Comparison of ENCODE assay signal across 18 mouse cellular contexts in the genomic region with DNA sequence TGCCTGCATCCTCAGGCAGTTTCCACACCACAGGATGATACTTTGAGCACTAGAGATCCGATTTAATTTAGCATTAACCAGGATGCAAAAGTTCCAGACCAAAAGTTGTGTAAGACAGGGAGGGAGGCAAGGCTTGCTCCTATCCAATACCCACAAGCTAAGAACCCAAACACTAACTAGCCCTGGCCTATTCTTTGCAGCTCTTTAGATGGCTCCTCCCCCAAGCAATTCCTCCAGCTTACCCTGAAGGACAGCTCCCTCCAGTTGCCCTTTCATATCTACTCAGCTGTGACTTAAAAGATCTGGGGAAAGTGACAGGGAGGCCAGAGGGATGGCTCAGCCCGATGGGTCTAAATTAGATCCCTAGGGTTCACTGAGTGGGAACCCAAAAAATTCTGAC. TPM values are rescaled to one million over a fixed set of nuclear protein-coding genes. Genes with fewer than 3 reads are reported as not detected.
A peak's percentile ranks its signal among the peaks of the same experiment; 100 is the strongest.
DNase-seq lines count a peak whose midpoint lies in the region; ATAC-seq lines count a peak whose summit lies in the region.
"Had no signal": no experiment of that assay in that cellular context is flagged by ENCODE, and none has a peak within 500 bp of the region (broad histone marks: within the 10 kb centered on the region; RNA-seq: fewer than 3 reads in every experiment).

No protein-coding gene starts in this region.

- H3K4me1 ChIP-seq in heart, embryonic 13.5 days: peaks cover 79% of the 10 kb centered on the region
- peaks cover 52% of the 10 kb centered on the region for H3K4me1 ChIP-seq in kidney, embryonic 16.5 days (ENCODE audit: insufficient read depth, low read length)
- H3K4me1 ChIP-seq in hindbrain, embryonic 11.5 days (replicated peaks; ENCODE audit: control insufficient read depth, insufficient read depth, low read length): no peaks in the 10 kb centered on the region; the same call in 1 of the 2 replicates

- no peak for ATAC-seq in heart, embryonic 13.5 days (ENCODE audit: extremely low read depth, insufficient number of reproducible peaks, low FRiP score, low TSS enrichment)
- ATAC-seq in kidney, embryonic 16.5 days (ENCODE audit: low FRiP score, low TSS enrichment): peak; percentile 58
- no peak for ATAC-seq in megakaryocyte, adult 5-6 weeks (ENCODE audit: poor library complexity, severe bottlenecking)
- no peak for ATAC-seq in hindbrain, embryonic 11.5 days (ENCODE audit: low FRiP score)
- ATAC-seq: forebrain, embryonic 13.5 days; midbrain, embryonic 13.5 days had no signal

- H3K9ac ChIP-seq in heart, embryonic 13.5 days: peak overlapping the region; percentile 25; the same call in 1 of the 2 replicates
- no peak overlapping the region for H3K9ac ChIP-seq in kidney, embryonic 16.5 days (replicated peaks; ENCODE audit: low read length)
- H3K9ac ChIP-seq in hindbrain, embryonic 11.5 days (ENCODE audit: low read depth, low read length): no peak overlapping the region
- H3K9ac ChIP-seq: forebrain, embryonic 13.5 days; midbrain, embryonic 13.5 days; stomach, embryonic 15.5 days had no signal

- 52% methylated on average over 2 of the region's 2 CpGs for WGBS in heart, embryonic 13.5 days
- 45% methylated on average over 2 of the region's 2 CpGs for WGBS in kidney, embryonic 16.5 days
- WGBS in hindbrain, embryonic 11.5 days: 40% methylated on average over 2 of the region's 2 CpGs

- peak overlapping the region; percentile 42 for H3K27ac ChIP-seq in heart, embryonic 13.5 days (replicated peaks)
- H3K27ac ChIP-seq in kidney, embryonic 16.5 days (ENCODE audit: low read length): 0 out of 2 replicates have a peak overlapping the region, but pooled peaks have one; percentile 27
- no peak overlapping the region for H3K27ac ChIP-seq in hindbrain, embryonic 11.5 days (ENCODE audit: low read depth, low read length)
- H3K27ac ChIP-seq: forebrain, embryonic 13.5 days; midbrain, embryonic 13.5 days; stomach, embryonic 15.5 days had no signal

- H3K4me2 ChIP-seq in heart, embryonic 13.5 days: 0 out of 2 replicates have a peak overlapping the region, but pooled peaks have one; percentile 3
- H3K4me2 ChIP-seq in kidney, embryonic 16.5 days (replicated peaks; ENCODE audit: low read depth, low read length): no peak overlapping the region
- H3K4me2 ChIP-seq in hindbrain, embryonic 11.5 days (replicated peaks; ENCODE audit: low read depth, low read length): no peak overlapping the region
- H3K4me2 ChIP-seq: forebrain, embryonic 13.5 days; midbrain, embryonic 13.5 days; stomach, embryonic 15.5 days had no signal

- H3K36me3 ChIP-seq in heart, embryonic 13.5 days: peaks cover 70% of the 10 kb centered on the region
- H3K36me3 ChIP-seq in kidney, embryonic 16.5 days (ENCODE audit: insufficient read depth, low read length): peaks cover 33% of the 10 kb centered on the region
- H3K36me3 ChIP-seq in hindbrain, embryonic 11.5 days (ENCODE audit: control insufficient read depth, insufficient read depth, low read length): 0 out of 2 replicates have a peak, but pooled peaks cover 4% of the 10 kb centered on the region

- H3K9me3 ChIP-seq in heart, embryonic 13.5 days: no peaks in the 10 kb centered on the region
- no peaks in the 10 kb centered on the region for H3K9me3 ChIP-seq in kidney, embryonic 16.5 days (ENCODE audit: low read length)
- no peaks in the 10 kb centered on the region for H3K9me3 ChIP-seq in hindbrain, embryonic 11.5 days (ENCODE audit: control insufficient read depth, low read length)
- H3K9me3 ChIP-seq: forebrain, embryonic 13.5 days; G1E; midbrain, embryonic 13.5 days; stomach, embryonic 15.5 days had no signal

- no peaks in the 10 kb centered on the region for H3K27me3 ChIP-seq in heart, embryonic 13.5 days (replicated peaks)
- H3K27me3 ChIP-seq in kidney, embryonic 16.5 days (ENCODE audit: insufficient read depth, low read length): no peaks in the 10 kb centered on the region
- H3K27me3 ChIP-seq in hindbrain, embryonic 11.5 days (ENCODE audit: control insufficient read depth, insufficient read depth, low read length): no peaks in the 10 kb centered on the region
- H3K27me3 ChIP-seq: forebrain, embryonic 13.5 days; midbrain, embryonic 13.5 days; stomach, embryonic 15.5 days had no signal

- DNase-seq in heart, adult 18-20 months: no peak
- DNase-seq in Muller cell, postnatal 12 days (ENCODE audit: inconsistent ontology term): peak; percentile 40
- peak; percentile 37 for DNase-seq in embryo, embryonic 10.5 days (ENCODE audit: low spot score)
- DNase-seq in hindbrain, embryonic 11.5 days (ENCODE audit: low spot score): no peak
- DNase-seq in right cerebral cortex, adult 18-20 months: no peak
- DNase-seq: cerebellum, adult 18-20 months; left cerebral cortex, postnatal 4 days; lung, adult 18-20 months; lung, postnatal 4 days; spleen, adult 18-20 months had no signal

- no peak overlapping the region for H3K4me3 ChIP-seq in heart, embryonic 13.5 days
- H3K4me3 ChIP-seq in kidney, embryonic 16.5 days (ENCODE audit: low read length): no peak overlapping the region
- H3K4me3 ChIP-seq in hindbrain, embryonic 11.5 days (ENCODE audit: low read depth, low read length): no peak overlapping the region
- H3K4me3 ChIP-seq: forebrain, embryonic 13.5 days; midbrain, embryonic 13.5 days; myocyte; stomach, embryonic 15.5 days had no signal

RNA-seq across cellular contexts. Expression of gene Pigv, which starts 36.9 kb away (rescaled TPM):
- 12.8 and 15.7 TPM in 2 replicates for polyA plus RNA-seq in heart, embryonic 13.5 days (2015; fragmentation: Nextera tagmentation; extraction: Ambion mirVana)
- 10 to 100 TPM; 12.5 to 12.7 TPM for total RNA-seq in heart, adult 18-20 months (2021)
- polyA plus RNA-seq in kidney, embryonic 16.5 days (2015; fragmentation: Nextera tagmentation; extraction: Ambion mirVana): 19.2 and 22.7 TPM in 2 replicates
- total RNA-seq in megakaryocyte, adult 5-6 weeks (2015): 7.5 and 7.8 TPM in 2 replicates
- 7.2 and 7.9 TPM in 2 replicates for total RNA-seq in megakaryocyte, adult 5-6 weeks (2017)
- polyA plus RNA-seq in hindbrain, embryonic 11.5 days (2014; fragmentation: Nextera tagmentation; extraction: Ambion mirVana): 10.0 and 10.7 TPM in 2 replicates

RNA-seq across cellular contexts. Expression of gene Arid1a, which starts 47.2 kb away (rescaled TPM):
- 21.1 and 21.2 TPM in 2 replicates for polyA plus RNA-seq in heart, embryonic 13.5 days (2015; fragmentation: Nextera tagmentation; extraction: Ambion mirVana)
- 10 to 100 TPM; 31.3 to 34.9 TPM for total RNA-seq in heart, adult 18-20 months (2021)
- polyA plus RNA-seq in kidney, embryonic 16.5 days (2015; fragmentation: Nextera tagmentation; extraction: Ambion mirVana): 30.5 and 35.0 TPM in 2 replicates
- total RNA-seq in megakaryocyte, adult 5-6 weeks (2015): 95.9 and 112 TPM in 2 replicates
- total RNA-seq in megakaryocyte, adult 5-6 weeks (2017): 29.7 and 40.6 TPM in 2 replicates
- 40.8 and 51.6 TPM in 2 replicates for polyA plus RNA-seq in hindbrain, embryonic 11.5 days (2014; fragmentation: Nextera tagmentation; extraction: Ambion mirVana)

RNA-seq across cellular contexts. Expression of gene Zdhhc18, which starts 59.4 kb away (rescaled TPM):
- 1.5 and 1.6 TPM in 2 replicates for polyA plus RNA-seq in heart, embryonic 13.5 days (2015; fragmentation: Nextera tagmentation; extraction: Ambion mirVana)
- total RNA-seq in heart, adult 18-20 months (2021): 10 to 100 TPM; 20.9 to 31.7 TPM
- 2.4 and 4.4 TPM in 2 replicates for polyA plus RNA-seq in kidney, embryonic 16.5 days (2015; fragmentation: Nextera tagmentation; extraction: Ambion mirVana)
- 15.0 and 29.5 TPM in 2 replicates for total RNA-seq in megakaryocyte, adult 5-6 weeks (2015)
- 9.3 and 12.2 TPM in 2 replicates for total RNA-seq in megakaryocyte, adult 5-6 weeks (2017)
- 2.0 and 2.8 TPM in 2 replicates for polyA plus RNA-seq in hindbrain, embryonic 11.5 days (2014; fragmentation: Nextera tagmentation; extraction: Ambion mirVana)

Comparison
In these comparisons a context has a peak if more than half of its experiments do, and no peak if none do; other contexts are left out.
1. DNase-seq: peak in Muller cell, postnatal 12 days (single experiment) and embryo, embryonic 10.5 days (single experiment); none in heart, adult 18-20 months (0 of 2), hindbrain, embryonic 11.5 days (single experiment) and right cerebral cortex, adult 18-20 months (single experiment).